Mouse (Mus musculus) cerebellum, adult 2 months (tissue): ENCODE measurements around the gene Cilp2.

ENCODE experiments used
- CTCF ChIP-seq: fragments of 200-500 bp; IDR thresholded peaks from 2 replicates; pipeline ENCODE4 v1.5.1; 2011; ENCODE audit warnings: low read depth, mild to moderate bottlenecking, control low read depth, low read length, moderate library complexity, borderline replicate concordance; ENCODE audit not compliant: insufficient read depth
- POLR2A ChIP-seq: fragments of 200-500 bp; IDR thresholded peaks from 2 replicates; pipeline ENCODE4 v1.6.1; 2011; ENCODE audit warnings: low read length, control low read depth, borderline replicate concordance; ENCODE audit not compliant: insufficient read depth

DNA sequence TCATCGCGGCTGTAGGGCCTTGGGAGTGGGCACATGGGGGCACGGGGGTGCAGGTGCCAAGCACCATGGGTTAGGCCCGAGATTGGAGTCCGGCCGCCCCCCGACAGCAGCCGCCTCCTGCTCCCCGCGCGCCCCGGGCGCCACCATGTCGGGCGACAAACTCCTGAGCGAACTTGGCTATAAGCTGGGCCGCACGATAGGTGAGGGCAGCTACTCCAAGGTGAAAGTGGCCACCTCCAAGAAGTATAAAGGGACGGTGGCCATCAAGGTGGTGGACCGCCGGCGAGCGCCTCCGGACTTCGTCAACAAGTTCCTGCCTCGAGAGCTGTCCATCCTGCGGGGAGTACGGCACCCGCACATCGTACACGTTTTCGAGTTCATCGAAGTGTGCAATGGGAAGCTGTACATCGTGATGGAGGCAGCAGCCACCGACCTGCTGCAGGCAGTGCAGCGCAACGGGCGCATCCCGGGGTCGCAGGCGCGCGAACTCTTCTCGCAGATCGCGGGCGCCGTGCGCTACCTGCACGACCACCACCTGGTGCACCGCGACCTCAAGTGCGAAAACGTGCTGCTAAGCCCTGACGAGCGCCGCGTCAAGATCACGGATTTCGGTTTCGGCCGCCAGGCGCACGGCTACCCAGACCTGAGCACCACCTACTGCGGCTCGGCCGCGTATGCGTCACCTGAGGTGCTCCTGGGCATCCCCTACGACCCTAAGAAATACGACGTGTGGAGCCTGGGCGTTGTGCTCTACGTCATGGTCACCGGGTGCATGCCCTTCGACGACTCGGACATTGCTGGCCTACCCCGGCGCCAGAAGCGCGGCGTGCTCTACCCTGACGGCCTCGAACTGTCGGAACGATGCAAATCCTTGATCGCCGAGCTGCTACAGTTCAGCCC is 14.9 kb upstream of the Cilp2 start, which contains the start of the genes Tssk6, Ndufa13 and Yjefn3:
- TF ChIP-seq CTCF: no peak
- TF ChIP-seq POLR2A: no peak
